Mouse (Mus musculus): ENCODE measurements around the gene Smarcal1. TPM values are rescaled to one million over a fixed set of nuclear protein-coding genes. Genes with fewer than 3 reads are reported as not detected.

Smarcal1 gene
- total RNA-seq, 2 experiments from 2014 or later, result 9.5 to 10.9 TPM

DNA sequence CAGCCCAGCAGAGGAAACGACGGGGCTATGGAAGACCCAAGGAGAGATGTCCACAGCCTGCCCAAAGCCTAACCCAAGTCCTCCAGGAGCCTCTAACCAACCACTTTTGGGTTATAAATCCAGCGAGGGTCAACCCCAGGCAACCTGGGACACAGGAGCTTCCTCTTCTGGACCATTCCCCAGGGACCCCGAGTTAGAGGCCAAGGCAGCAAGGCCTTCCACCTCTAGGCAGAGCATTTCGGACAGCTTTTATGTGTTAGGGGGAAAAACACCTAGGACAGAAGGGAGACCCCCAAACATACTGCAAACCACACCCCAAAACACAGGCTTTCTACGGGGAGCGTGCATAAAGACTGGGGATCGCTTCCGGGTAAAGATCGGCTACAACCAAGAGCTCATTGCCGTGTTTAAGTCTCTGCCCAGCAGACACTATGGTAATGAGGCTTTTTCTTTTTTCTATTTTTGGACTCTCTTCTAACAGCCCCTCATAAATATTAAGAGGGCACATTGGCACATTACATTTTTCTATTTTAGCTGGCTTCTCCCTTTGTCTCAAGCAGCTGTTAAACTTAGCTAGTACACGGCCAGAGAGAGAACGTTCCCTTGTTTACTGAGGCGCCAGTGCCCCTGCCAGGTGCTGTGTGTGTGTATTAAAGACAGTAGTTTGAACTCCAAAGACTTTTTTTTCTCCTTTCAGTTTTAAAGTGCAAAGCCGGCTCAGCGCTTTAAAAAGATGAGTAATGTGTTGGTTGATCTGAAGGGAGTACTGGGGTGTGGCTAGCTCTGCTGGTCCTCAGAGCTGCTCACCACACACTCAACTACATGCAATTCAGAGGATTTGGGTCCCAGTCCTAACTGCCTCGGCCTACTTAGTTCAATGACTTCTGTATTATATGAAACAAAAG lies 3.2 kb downstream of the Smarcal1 start:
- no peak for ATAC-seq (replicated peaks; ENCODE audit: low FRiP score, poor library complexity, severe bottlenecking)

GRCm38 (mm10) chr1:72587532-72587931 lies 4.5 kb downstream of the Smarcal1 start:
- no peak for ATAC-seq (replicated peaks; ENCODE audit: low FRiP score, poor library complexity, severe bottlenecking)

DNA sequence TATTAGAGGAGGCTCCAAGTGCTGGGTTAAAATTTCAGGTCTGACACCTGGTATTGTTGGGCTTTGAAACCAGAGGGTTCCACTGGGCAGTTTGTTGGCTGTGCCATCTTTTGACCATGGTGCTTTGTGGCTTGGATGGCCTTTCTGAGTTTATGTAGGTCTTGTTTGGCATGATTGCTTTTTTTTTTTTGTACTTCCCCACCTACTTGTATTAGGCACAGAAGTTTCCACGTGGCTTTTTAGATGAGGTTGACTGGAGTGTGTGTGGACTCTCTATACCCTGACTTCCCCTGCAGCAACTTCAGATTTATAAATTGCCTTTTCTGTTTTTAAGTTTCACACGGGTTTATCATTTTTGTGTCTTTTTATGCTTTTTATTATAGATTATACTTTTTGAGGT lies 5.7 kb downstream of the Smarcal1 start:
- ATAC-seq (replicated peaks; ENCODE audit: low FRiP score, poor library complexity, severe bottlenecking), result no peak

DNA sequence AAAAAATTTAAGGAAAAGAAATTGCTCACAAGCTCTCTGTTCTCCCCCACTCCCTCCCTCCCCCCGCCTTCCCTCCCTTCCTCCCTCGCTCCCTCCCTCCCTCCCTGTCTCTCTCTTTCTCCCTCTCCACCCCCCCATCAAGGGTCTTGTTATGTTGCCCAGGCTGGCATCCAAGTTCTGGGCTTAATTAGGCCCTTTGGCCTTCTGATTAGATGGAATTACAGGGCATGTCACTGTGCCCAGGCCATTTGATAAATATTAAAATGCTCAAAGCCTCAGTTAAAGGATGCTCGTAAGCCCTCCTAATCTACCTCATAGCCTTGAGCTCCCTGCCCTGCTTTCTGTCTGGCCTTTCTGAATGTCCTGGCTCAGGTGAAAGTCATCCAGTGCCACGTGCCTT lies 7.6 kb downstream of the Smarcal1 start:
- ATAC-seq (replicated peaks; ENCODE audit: low FRiP score, poor library complexity, severe bottlenecking), result no peak

DNA sequence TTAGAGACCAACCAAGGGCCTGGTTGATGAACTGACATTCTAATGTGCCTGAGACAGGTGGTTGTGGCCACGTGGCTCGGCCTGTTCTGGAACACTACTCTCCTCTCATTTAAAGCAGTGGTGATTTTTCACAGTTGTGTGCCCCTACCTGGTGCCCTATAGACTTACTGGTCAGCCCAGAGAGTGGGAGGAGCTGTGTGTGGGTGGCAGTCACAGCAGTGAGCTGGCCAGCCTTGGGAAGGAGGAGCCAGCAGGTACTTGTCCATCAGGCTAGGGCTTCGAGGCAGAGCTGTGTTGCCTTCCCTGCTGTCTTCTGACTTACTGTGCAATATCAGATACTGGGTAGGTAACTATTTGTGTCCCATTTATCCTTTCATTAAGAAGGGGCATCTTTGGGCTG lies 9.3 kb downstream of the Smarcal1 start:
- no peak for ATAC-seq (replicated peaks; ENCODE audit: low FRiP score, poor library complexity, severe bottlenecking)

GRCm38 (mm10) chr1:72593340-72593951 lies 10.4 kb downstream of the Smarcal1 start:
- ATAC-seq (replicated peaks; ENCODE audit: low FRiP score, poor library complexity, severe bottlenecking), result no peak

- ATAC-seq (replicated peaks; ENCODE audit: low FRiP score, poor library complexity, severe bottlenecking), result no peak
These were observed 12.6 kb downstream of the Smarcal1 start for GRCm38 (mm10) chr1:72595686-72596085.

- no peak for ATAC-seq (replicated peaks; ENCODE audit: low FRiP score, poor library complexity, severe bottlenecking)
These were observed 13.2 kb downstream of the Smarcal1 start for GRCm38 (mm10) chr1:72596231-72596630.

GRCm38 (mm10) chr1:72599146-72600101 lies 16.4 kb downstream of the Smarcal1 start:
- no peak for ATAC-seq (replicated peaks; ENCODE audit: low FRiP score, poor library complexity, severe bottlenecking)

GRCm38 (mm10) chr1:72600778-72601177 lies 17.7 kb downstream of the Smarcal1 start:
- no peak for ATAC-seq (replicated peaks; ENCODE audit: low FRiP score, poor library complexity, severe bottlenecking)

DNA sequence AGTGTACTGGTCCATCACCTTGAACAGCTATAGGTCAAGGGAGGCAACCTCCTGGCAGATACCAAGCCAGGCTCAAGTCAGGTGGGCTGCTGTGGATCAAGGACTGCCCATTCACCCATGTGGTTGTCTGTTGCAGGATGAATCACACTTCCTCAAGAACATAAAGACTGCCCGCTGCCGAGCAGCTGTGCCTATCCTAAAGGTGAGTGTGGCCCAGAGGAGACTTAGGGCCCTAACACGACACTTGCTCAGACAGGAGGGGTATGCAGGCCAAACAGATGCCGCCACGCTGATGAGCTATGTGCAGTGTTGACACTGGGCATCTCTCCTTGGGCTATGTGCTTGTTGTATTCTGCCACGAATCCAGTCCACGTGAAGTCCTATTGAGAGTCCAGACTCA lies 18.2 kb downstream of the Smarcal1 start:
- no peak for ATAC-seq (replicated peaks; ENCODE audit: low FRiP score, poor library complexity, severe bottlenecking)

DNA sequence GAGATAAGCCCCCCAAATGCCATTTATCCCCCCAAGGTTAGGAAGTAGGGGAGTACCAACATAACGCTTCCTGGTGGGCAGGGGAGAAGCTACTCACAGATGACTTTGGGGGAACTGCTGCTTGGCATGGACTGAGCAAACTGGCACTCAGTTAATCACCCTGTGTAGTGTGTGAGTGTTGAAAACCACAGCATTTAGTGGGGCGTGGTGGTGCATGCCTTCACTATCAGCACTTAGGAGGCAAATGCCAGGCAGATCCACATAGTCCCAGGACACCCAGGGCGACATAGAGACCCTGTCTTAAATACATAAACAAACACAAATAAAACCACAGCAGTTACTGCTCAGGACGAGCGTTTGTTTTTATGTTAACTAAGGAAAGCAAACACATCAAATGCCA lies 19.1 kb downstream of the Smarcal1 start:
- ATAC-seq (replicated peaks; ENCODE audit: low FRiP score, poor library complexity, severe bottlenecking), result no peak

- ATAC-seq (replicated peaks; ENCODE audit: low FRiP score, poor library complexity, severe bottlenecking), result no peak
These were observed 19.8 kb downstream of the Smarcal1 start for GRCm38 (mm10) chr1:72602803-72603202.

GRCm38 (mm10) chr1:72606186-72606673 lies 23.2 kb downstream of the Smarcal1 start:
- no peak for ATAC-seq (replicated peaks; ENCODE audit: low FRiP score, poor library complexity, severe bottlenecking)

DNA sequence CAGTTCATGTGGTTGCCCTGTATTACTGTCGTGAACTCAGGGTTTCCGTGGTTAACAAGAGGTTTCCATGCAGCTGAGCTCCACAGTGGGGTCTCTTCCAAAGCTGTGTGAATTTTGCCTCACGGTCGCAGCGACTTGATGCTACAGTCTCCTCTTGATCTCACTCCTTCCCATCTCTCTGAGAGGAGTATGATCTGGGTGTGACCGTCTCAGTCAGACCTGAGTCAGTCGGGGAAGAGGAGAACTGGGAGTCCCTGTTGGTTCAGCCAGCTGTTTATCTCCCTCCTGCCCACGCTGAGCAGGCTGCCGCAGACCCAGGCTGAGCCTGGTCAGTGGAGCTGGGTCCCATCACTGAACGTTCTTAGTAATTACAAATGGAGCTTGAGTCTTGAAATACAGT lies 26.1 kb downstream of the Smarcal1 start:
- no peak for ATAC-seq (replicated peaks; ENCODE audit: low FRiP score, poor library complexity, severe bottlenecking)

DNA sequence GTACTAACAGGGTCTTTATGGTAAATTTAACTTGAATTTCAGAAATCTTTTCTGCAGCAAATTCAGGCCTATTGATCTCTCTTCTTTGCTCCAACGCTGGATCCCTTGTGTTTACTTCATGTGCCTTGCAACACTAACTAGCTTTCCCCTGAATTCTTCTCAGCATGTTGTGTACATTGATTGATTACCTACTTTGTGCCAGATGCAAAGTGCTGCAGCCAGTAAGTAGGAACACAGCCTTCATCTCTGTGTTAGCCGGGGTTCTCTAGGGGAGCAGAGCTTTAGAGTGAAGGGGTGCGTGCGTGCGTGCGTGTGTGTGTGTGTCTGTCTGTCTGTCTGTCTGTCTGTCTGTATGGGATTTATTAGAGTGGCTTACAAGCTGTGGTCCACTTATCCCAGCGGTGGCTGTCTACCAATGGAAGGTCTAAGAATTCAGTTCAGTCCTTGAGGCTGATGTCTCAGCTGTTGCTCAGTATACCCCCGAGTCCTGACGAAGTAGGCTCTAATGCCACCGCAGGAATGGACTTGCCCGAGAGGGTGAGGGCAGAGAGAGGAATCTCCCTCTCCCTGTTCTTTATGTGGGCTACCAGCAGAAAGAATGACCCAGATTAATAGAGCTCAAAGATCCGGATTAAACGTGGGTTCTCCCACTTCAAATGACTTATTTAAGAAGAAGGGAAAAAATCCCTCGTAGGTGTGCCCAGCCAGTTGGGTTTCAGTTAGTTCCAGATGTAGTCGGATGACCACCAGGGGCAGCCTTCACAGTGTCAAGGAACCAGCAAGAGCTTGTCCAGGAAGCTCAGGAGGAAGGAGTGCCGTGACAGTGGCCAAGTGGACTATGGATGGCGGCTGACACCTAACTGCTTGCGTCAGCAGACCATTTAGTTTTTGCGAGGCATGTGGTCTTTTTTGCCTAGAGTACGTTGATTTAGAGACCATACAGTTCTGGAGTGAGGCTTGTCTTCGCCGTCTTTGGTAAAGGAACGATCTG lies 27.1 kb downstream of the Smarcal1 start:
- no peak for ATAC-seq (replicated peaks; ENCODE audit: low FRiP score, poor library complexity, severe bottlenecking)

DNA sequence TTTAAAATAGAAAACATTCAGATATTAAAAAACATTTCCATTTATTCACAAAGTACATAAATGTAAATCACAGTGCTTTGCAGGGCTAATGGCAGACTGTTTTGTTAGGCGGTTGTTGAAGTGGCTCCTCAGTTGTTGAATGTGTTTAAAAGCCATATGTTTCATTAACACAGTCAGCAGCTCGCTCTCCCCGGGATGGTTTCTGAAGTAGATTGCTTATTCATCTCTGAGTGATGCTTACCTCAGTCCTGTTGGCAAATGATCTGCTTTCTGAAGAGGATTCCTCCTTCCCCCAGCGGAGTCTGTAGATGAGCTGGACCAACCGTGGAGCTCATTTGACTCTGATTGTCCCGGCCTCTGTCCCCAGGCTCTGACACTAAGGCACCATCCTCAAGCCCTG lies 29.1 kb downstream of the Smarcal1 start:
- ATAC-seq (replicated peaks; ENCODE audit: low FRiP score, poor library complexity, severe bottlenecking), result no peak

- ATAC-seq (replicated peaks; ENCODE audit: low FRiP score, poor library complexity, severe bottlenecking), result no peak
These were observed 52.2 kb downstream of the Smarcal1 start for GRCm38 (mm10) chr1:72635221-72635620.

Measured in erythroid progenitor cell, adult 5-6 weeks (primary cell).